Mouse (Mus musculus) liver, postnatal 0 days (tissue): ENCODE measurements around the gene Card14. TPM values are rescaled to one million over a fixed set of nuclear protein-coding genes. Genes with fewer than 3 reads are reported as not detected.
A peak's percentile ranks its signal among the peaks of the same experiment; 100 is the strongest.

Experiments
- ATAC-seq: fragments of 200-750 bp; cut with Nextera tagmentation; 2 replicates; pipeline ENCODE4 v1.8.0; 2017; ENCODE audit warnings: mild to moderate bottlenecking, moderate library complexity
- DNase-seq: peaks from one replicate; pipeline ENCODE4 v3.0.0-alpha.2; 2016
- H3K27ac ChIP-seq: fragments of 300-500 bp; sonication (generic); 2 replicates; pipeline ENCODE4 v1.5.1; 2014; ENCODE audit warnings: antibody characterized with exemption, moderate library complexity, mild to moderate bottlenecking, low read depth
- H3K27me3 ChIP-seq: fragments of 300-500 bp; sonication (generic); 2 replicates; pipeline ENCODE4 v1.6.1; 2014; ENCODE audit warnings: low read length, control low read depth, mixed read lengths; ENCODE audit not compliant: insufficient read depth
- H3K36me3 ChIP-seq: fragments of 300-500 bp; sonication (generic); replicated peaks from 2 replicates; pipeline ENCODE4 v1.6.1; 2014; ENCODE audit warnings: mild to moderate bottlenecking, control low read depth, low read length, moderate library complexity, mixed read lengths; ENCODE audit not compliant: insufficient read depth
- H3K4me1 ChIP-seq: fragments of 300-500 bp; sonication (generic); 2 replicates; pipeline ENCODE4 v1.6.1; 2014; ENCODE audit warnings: antibody characterized with exemption, mild to moderate bottlenecking, control low read depth; ENCODE audit not compliant: insufficient read depth
- H3K4me2 ChIP-seq: fragments of 300-500 bp; sonication (generic); 2 replicates; pipeline ENCODE4 v1.6.1; 2014; ENCODE audit warnings: low read depth, mild to moderate bottlenecking, low read length, moderate library complexity, mixed read lengths
- H3K4me3 ChIP-seq: fragments of 300-500 bp; sonication (generic); 2 replicates; pipeline ENCODE4 v1.5.1; 2014; ENCODE audit warnings: low read depth, low read length
- H3K9ac ChIP-seq: fragments of 300-500 bp; sonication (generic); replicated peaks from 2 replicates; pipeline ENCODE4 v1.6.1; 2014; ENCODE audit warnings: mild to moderate bottlenecking, moderate library complexity
- H3K9me3 ChIP-seq: fragments of 300-500 bp; sonication (generic); 2 replicates; pipeline ENCODE4 v1.6.1; 2016; ENCODE audit warnings: mild to moderate bottlenecking, control low read depth, low read length, mixed read lengths
- CTCF ChIP-seq: sonication (generic); IDR thresholded peaks from 2 replicates; pipeline ENCODE4 v1.5.1; 2016; ENCODE audit warnings: antibody characterized with exemption, low read depth
- EP300 ChIP-seq: IDR thresholded peaks from 2 replicates; pipeline ENCODE4 v1.6.1; 2016; ENCODE audit warnings: antibody characterized with exemption, low read depth, mild to moderate bottlenecking
- WGBS: fragments of 180-500 bp; shearing (Covaris S2); extraction: QIAGEN DNeasy Blood & Tissue Kit; methylation state at CpG from one replicate; pipeline ENCODE4 v1.1.7; 2014; ENCODE audit not compliant: insufficient replicate concordance; 5-methylcytosine and 5-hydroxymethylcytosine counted together
- polyA plus RNA-seq: library from polyadenylated mRNA; unstranded; fragments of >200 nt; fragmentation: Nextera tagmentation; extraction: Ambion mirVana; gene quantifications from 2 replicates; pipeline ENCODE4 v1.2.1, GENCODE M21; 2015

The Card14 gene
- polyA plus RNA-seq, 1 experiment from 2014 or later: 0.09 TPM

- Histone ChIP-seq H3K4me3 (no peak overlapping the region), H3K27ac (no peak overlapping the region), H3K27me3 (no peaks in the 10 kb centered on the region), H3K36me3 (no peaks in the 10 kb centered on the region), H3K9ac (no peak overlapping the region), H3K4me2 (no peak overlapping the region), H3K9me3 (no peaks in the 10 kb centered on the region), H3K4me1 (peaks cover 15% of the 10 kb centered on the region)
- TF ChIP-seq EP300 (no peak), CTCF (no peak)
- DNase-seq (no peak), ATAC-seq (no peak)
- WGBS: 84% methylated on average over 10 of the region's 10 CpGs
Observed at GRCm38 (mm10) chr11:119359089-119359488, 51.5 kb downstream of the Card14 start.

GRCm38 (mm10) chr11:119362769-119363533, 55.4 kb downstream of the Card14 start:
- ATAC-seq: peak; percentile 8; the same call in 1 of the 2 replicates
- Histone ChIP-seq H3K4me2 (no peak overlapping the region), H3K9me3 (no peaks in the 10 kb centered on the region), H3K36me3 (no peaks in the 10 kb centered on the region), H3K4me3 (no peak overlapping the region), H3K4me1 (no peaks in the 10 kb centered on the region), H3K9ac (no peak overlapping the region), H3K27ac (no peak overlapping the region), H3K27me3 (no peaks in the 10 kb centered on the region)
- WGBS: 34% methylated on average over 11 of the region's 11 CpGs
- TF ChIP-seq EP300: no peak
- no peak for TF ChIP-seq CTCF
- DNase-seq: no peak

GRCm38 (mm10) chr11:119363534-119364145, 56.1 kb downstream of the Card14 start:
- no peak overlapping the region for H3K4me3 ChIP-seq
- peak; percentile 83 for ATAC-seq
- H3K27me3 ChIP-seq: no peaks in the 10 kb centered on the region
- 35% methylated on average over 11 of the region's 11 CpGs for WGBS
- TF ChIP-seq EP300 (no peak), CTCF (peak; percentile 91)
- no peaks in the 10 kb centered on the region for H3K4me1 ChIP-seq
- H3K9me3 ChIP-seq: no peaks in the 10 kb centered on the region
- H3K4me2 ChIP-seq: no peak overlapping the region
- peak; percentile 77 for DNase-seq
- no peak overlapping the region for H3K9ac ChIP-seq
- H3K36me3 ChIP-seq: no peaks in the 10 kb centered on the region
- no peak overlapping the region for H3K27ac ChIP-seq

- no peak overlapping the region for H3K4me2 ChIP-seq
- peaks cover 3% of the 10 kb centered on the region; the same call in 1 of the 2 replicates for H3K36me3 ChIP-seq
- no peaks in the 10 kb centered on the region for H3K9me3 ChIP-seq
- H3K27ac ChIP-seq: peak overlapping the region; percentile 51; the same call in 1 of the 2 replicates
- 33% methylated on average over 6 of the region's 6 CpGs for WGBS
- H3K27me3 ChIP-seq: no peaks in the 10 kb centered on the region
- DNase-seq (no peak), ATAC-seq (peak; percentile 37; the same call in 1 of the 2 replicates)
- H3K4me1 ChIP-seq: peaks cover 4% of the 10 kb centered on the region; the same call in 1 of the 2 replicates
- no peak overlapping the region for H3K9ac ChIP-seq
- TF ChIP-seq EP300 (no peak), CTCF (no peak)
- no peak overlapping the region for H3K4me3 ChIP-seq
Observed at GRCm38 (mm10) chr11:119375425-119375824, 67.9 kb downstream of the Card14 start.

GRCm38 (mm10) chr11:119377326-119377725, 69.8 kb downstream of the Card14 start:
- WGBS: 65% methylated on average over 11 of the region's 11 CpGs
- ATAC-seq: peak; percentile 60
- Histone ChIP-seq H3K4me1 (peaks cover 10% of the 10 kb centered on the region; the same call in 1 of the 2 replicates), H3K27me3 (no peaks in the 10 kb centered on the region), H3K9me3 (no peaks in the 10 kb centered on the region), H3K4me2 (no peak overlapping the region), H3K36me3 (peaks cover 3% of the 10 kb centered on the region; the same call in 1 of the 2 replicates), H3K27ac (peak overlapping the region; percentile 66), H3K4me3 (no peak overlapping the region), H3K9ac (no peak overlapping the region)
- peak; percentile 42 for DNase-seq
- TF ChIP-seq CTCF (no peak), EP300 (no peak)

- Histone ChIP-seq H3K4me3 (no peak overlapping the region), H3K9me3 (no peaks in the 10 kb centered on the region), H3K9ac (no peak overlapping the region), H3K27me3 (no peaks in the 10 kb centered on the region), H3K4me1 (peaks cover 10% of the 10 kb centered on the region; the same call in 1 of the 2 replicates), H3K4me2 (no peak overlapping the region), H3K27ac (no peak overlapping the region), H3K36me3 (peaks cover 3% of the 10 kb centered on the region; the same call in 1 of the 2 replicates)
- TF ChIP-seq CTCF (no peak), EP300 (no peak)
- ATAC-seq: no peak
- no peak for DNase-seq
- WGBS: 82% methylated on average over 1 of the region's 1 CpGs
Observed at GRCm38 (mm10) chr11:119378551-119378950, 71.0 kb downstream of the Card14 start.
